Mouse (Mus musculus) liver, embryonic 14.5 days (tissue): ENCODE measurements around the gene Gm49337.

Experiments
- CTCF ChIP-seq: IDR thresholded peaks from 2 replicates; pipeline ENCODE4 v1.5.1; 2016; ENCODE audit warnings: antibody characterized with exemption, low read depth, control low read depth
- EP300 ChIP-seq: IDR thresholded peaks from 2 replicates; pipeline ENCODE4 v1.6.1; 2016; ENCODE audit warnings: antibody characterized with exemption, low read depth

- no peak for TF ChIP-seq CTCF
- no peak for TF ChIP-seq EP300
These were observed 8.2 kb upstream of the Gm49337 start for GRCm38 (mm10) chr4:116164759-116165554.
